ENCODE assay signal across 18 mouse cellular contexts in genomic region chr6:32504963-32505362, GRCm38 (mm10).
DNase-seq lines count a peak whose midpoint lies in the region; ATAC-seq and TF ChIP-seq lines count a peak whose summit lies in the region.
"Had no signal": no experiment of that assay in that cellular context is flagged by ENCODE, and none has a peak within 500 bp of the region (broad histone marks: within the 10 kb centered on the region; RNA-seq: fewer than 3 reads in every experiment).

No protein-coding gene starts in this region.

- DNase-seq in forebrain, postnatal 0 days = no peak
- peak; percentile 70 to 74 for DNase-seq in lung, adult 18-20 months
- DNase-seq in lung, postnatal 10 days = no peak
- peak; percentile 73 for DNase-seq in lung, postnatal 36 days
- DNase-seq in urinary bladder, postnatal 14 days (ENCODE audit: low spot score) = no peak
- DNase-seq: adrenal gland, postnatal 36 days; cerebellum, adult 11 months; cerebellum, adult 9-11 months; gastrocnemius, postnatal 25 days; left cerebral cortex, postnatal 4 days had no signal

- ATAC-seq in forebrain, postnatal 0 days = peak; percentile 34; the same call in 1 of the 2 replicates
- no peak for ATAC-seq in forebrain, embryonic 13.5 days
- ATAC-seq in hematopoietic stem cell, adult 5-6 weeks (replicated peaks in 1 of 2; ENCODE audit: insufficient read depth in 1 of 2, low FRiP score in 2 of 2, low TSS enrichment in 1 of 2, low read depth in 1 of 2, poor library complexity in 2 of 2, severe bottlenecking in 2 of 2) = peak; percentile 87 to 93
- ATAC-seq: intestine, postnatal 0 days had no signal

- H3K27me3 ChIP-seq in forebrain, postnatal 0 days (ENCODE audit: insufficient read depth, low read length) = no peaks in the 10 kb centered on the region
- no peaks in the 10 kb centered on the region for H3K27me3 ChIP-seq in forebrain, embryonic 13.5 days
- H3K27me3 ChIP-seq: embryonic facial prominence, embryonic 12.5 days; limb, embryonic 15.5 days; megakaryocyte, embryonic 14.5 days had no signal

- no peaks in the 10 kb centered on the region for H3K36me3 ChIP-seq in forebrain, postnatal 0 days (ENCODE audit: insufficient read depth)
- no peaks in the 10 kb centered on the region for H3K36me3 ChIP-seq in forebrain, embryonic 13.5 days (ENCODE audit: poor library complexity, severe bottlenecking)
- H3K36me3 ChIP-seq: embryonic facial prominence, embryonic 12.5 days; limb, embryonic 15.5 days had no signal

- H3K9ac ChIP-seq in forebrain, postnatal 0 days = no peak overlapping the region
- H3K9ac ChIP-seq in forebrain, embryonic 13.5 days = no peak overlapping the region
- H3K9ac ChIP-seq: embryonic facial prominence, embryonic 12.5 days; limb, embryonic 15.5 days; liver, embryonic 14.5 days had no signal

- TF ChIP-seq CTCF in forebrain, postnatal 0 days (IDR thresholded peaks at IDR 0.05; ENCODE audit: low read depth) = no peak

- no peak overlapping the region for H3K4me3 ChIP-seq in forebrain, postnatal 0 days (ENCODE audit: low read depth, low read length)
- no peak overlapping the region for H3K4me3 ChIP-seq in forebrain, embryonic 13.5 days
- H3K4me3 ChIP-seq: embryonic facial prominence, embryonic 12.5 days; erythroblast, embryonic 14.5 days; limb, embryonic 15.5 days; megakaryocyte, embryonic 14.5 days had no signal

- H3K9me3 ChIP-seq in forebrain, postnatal 0 days (ENCODE audit: low read length) = no peaks in the 10 kb centered on the region
- no peaks in the 10 kb centered on the region for H3K9me3 ChIP-seq in forebrain, embryonic 13.5 days (replicated peaks)
- H3K9me3 ChIP-seq: embryonic facial prominence, embryonic 12.5 days; limb, embryonic 15.5 days; megakaryocyte, embryonic 14.5 days had no signal

- no peak overlapping the region for H3K4me2 ChIP-seq in forebrain, postnatal 0 days (ENCODE audit: low read depth)
- no peak overlapping the region for H3K4me2 ChIP-seq in forebrain, embryonic 13.5 days
- H3K4me2 ChIP-seq: embryonic facial prominence, embryonic 12.5 days; limb, embryonic 15.5 days had no signal

- no peak overlapping the region for H3K27ac ChIP-seq in forebrain, postnatal 0 days (ENCODE audit: low read depth, low read length)
- no peak overlapping the region for H3K27ac ChIP-seq in forebrain, embryonic 13.5 days
- H3K27ac ChIP-seq: embryonic facial prominence, embryonic 12.5 days; limb, embryonic 15.5 days; liver, embryonic 14.5 days had no signal

- WGBS in forebrain, postnatal 0 days = 53% methylated on average over 5 of the region's 5 CpGs
- WGBS in forebrain, embryonic 13.5 days = 69% methylated on average over 5 of the region's 5 CpGs

- H3K4me1 ChIP-seq in forebrain, postnatal 0 days (ENCODE audit: insufficient read depth) = 0 out of 2 replicates have a peak, but pooled peaks cover 3% of the 10 kb centered on the region
- peaks cover 22% of the 10 kb centered on the region for H3K4me1 ChIP-seq in forebrain, embryonic 13.5 days
- H3K4me1 ChIP-seq: limb, embryonic 15.5 days had no signal

Comparison
In these comparisons a context has a peak if more than half of its experiments do, and no peak if none do; other contexts are left out.
1. DNase-seq: peak in lung, adult 18-20 months (2 of 2) and lung, postnatal 36 days (single experiment); none in forebrain, postnatal 0 days (single experiment), lung, postnatal 10 days (single experiment) and urinary bladder, postnatal 14 days (single experiment).